Mouse (Mus musculus) heart, adult 2 months (tissue): ENCODE data around the gene Prss44.

ENCODE experiments used
- CTCF ChIP-seq: fragments of 200-600 bp; IDR thresholded peaks from 2 replicates; pipeline ENCODE4 v1.8.1; 2022; ENCODE audit warnings: antibody characterized with exemption, mild to moderate bottlenecking, moderate library complexity
- POLR2A ChIP-seq: fragments of 200-500 bp; IDR thresholded peaks from 2 replicates; pipeline ENCODE4 v1.6.1; 2011; ENCODE audit warnings: mild to moderate bottlenecking, low read depth, low read length, control low read depth; ENCODE audit not compliant: insufficient read depth

DNA sequence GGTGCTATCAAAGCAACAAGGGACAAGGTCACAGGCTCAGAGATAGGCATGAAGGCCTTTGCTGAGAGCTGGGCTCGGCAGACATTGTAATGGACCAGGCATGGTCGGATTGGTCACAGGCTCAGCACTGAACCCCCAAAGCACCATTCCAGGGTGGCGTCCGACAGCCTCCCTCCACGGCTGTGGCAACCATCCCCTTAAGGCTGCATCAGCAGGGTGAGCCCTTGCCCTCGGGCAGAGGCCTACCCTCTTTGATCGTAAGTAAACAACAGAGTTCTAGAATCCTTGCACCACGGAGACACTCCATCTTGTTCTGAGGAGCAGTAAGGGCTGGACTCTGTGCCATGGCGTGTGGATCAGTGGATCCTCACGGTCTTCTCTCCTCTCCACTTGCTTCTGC lies 30.4 kb downstream of the Prss44 start, which contains the start of gene Prss46:
- TF ChIP-seq CTCF (no peak), POLR2A (no peak)
